Mouse (Mus musculus): Measurements from ENCODE around the gene Rpl18a.

Gene Rpl18a

DNA sequence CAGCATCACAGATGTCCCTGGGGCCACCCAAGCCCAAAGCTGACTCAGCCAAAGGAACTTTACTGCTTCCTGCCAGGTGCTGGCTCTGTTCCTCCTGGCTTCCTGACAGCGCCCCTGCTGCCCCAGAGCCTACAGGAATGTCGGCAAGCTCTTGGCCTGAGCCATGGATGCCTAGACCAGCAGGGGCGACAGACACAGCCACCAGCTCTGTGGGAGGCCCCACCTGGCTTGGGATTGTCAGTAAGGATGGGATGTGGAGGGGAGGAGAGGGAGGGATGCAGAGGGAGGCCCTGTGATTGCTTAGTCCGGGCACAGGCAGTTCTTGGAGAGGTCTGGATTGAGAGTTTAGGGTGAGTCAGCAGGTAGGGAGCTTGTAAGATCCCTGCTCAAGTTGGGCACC, 17.1 kb downstream of the Rpl18a start:
- no peak for DNase-seq (ENCODE audit: low spot score)

DNA sequence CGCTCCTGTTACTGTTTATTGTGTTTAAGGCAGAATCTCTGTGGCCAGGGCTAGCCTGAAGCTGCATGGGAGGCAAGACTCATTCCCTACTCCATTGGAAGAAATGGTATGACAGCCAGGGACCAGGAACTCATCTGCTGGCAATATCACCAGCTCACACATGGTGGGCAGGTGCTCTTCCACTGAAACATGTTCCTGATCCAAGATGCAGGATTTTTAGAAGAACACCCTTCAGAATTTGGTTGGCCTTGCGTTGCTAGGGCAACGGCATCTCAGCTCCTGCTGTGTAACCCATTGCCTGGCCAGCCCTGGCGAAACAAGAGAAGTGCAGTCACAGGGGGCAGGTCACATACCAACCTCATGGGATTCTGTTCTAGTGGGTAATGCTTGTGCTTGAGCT, 17.7 kb downstream of the Rpl18a start:
- no peak for DNase-seq (ENCODE audit: low spot score)

DNA sequence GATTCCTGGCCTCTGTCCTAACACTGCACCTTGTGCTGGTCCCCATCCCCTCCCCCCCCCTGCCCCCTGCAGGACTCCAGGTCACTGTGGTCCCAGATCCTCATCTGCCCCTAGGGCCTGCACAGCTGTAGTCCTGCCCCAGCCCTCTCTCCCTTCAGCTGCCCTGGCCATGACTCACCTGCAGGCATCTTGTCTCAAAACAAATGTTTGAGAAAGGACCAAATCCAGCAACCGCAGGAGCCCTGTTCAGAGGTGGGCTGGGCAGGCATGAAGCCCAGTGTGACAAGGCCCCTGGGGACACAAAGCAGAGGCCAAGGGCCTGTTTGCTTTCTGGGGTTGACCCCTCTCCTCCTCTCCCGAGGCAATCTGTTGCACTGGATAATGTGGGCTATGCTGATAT, 19.0 kb downstream of the Rpl18a start:
- no peak for DNase-seq (ENCODE audit: low spot score)

DNA sequence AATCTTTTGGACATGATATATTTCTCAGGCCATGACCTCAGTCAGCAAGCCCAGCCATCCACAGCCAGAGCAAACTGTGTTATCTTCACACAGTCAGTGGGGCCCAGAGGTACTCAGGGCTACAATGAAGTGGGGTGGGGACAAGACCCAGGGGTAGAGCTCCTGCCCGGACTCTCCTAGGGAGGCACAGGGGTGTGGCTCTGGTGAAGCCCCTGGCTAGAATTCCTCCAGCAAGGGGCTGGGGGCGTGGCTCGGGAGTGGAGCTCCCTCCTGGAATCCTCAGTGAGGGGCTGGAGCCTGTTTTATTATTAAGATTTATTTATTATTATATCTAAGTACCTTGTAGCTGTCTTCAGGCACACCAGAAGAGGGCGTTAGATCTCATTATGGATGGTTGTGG, 20.8 kb downstream of the Rpl18a start:
- DNase-seq (ENCODE audit: low spot score) = no peak

DNA sequence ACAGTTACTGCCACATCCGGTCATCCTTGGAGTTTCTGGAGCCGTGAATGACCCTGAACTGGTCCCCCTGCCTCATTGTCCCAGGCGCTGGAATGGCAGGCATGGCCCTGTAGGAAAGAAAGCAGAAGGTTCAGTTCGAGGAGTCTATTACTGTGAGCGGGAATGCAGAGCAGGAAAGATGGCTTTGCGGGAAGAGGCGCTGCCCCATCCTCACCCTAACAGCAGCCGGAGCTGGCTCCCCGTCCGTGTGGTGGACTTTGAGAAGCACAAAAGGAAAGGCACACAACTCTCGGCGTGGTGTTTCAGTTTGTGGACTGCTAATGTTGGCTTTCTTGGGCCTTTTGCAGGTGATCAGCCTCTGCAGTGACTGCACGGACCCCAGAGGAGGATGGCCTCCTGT, 22.8 kb downstream of the Rpl18a start:
- no peak for DNase-seq (ENCODE audit: low spot score)

DNA sequence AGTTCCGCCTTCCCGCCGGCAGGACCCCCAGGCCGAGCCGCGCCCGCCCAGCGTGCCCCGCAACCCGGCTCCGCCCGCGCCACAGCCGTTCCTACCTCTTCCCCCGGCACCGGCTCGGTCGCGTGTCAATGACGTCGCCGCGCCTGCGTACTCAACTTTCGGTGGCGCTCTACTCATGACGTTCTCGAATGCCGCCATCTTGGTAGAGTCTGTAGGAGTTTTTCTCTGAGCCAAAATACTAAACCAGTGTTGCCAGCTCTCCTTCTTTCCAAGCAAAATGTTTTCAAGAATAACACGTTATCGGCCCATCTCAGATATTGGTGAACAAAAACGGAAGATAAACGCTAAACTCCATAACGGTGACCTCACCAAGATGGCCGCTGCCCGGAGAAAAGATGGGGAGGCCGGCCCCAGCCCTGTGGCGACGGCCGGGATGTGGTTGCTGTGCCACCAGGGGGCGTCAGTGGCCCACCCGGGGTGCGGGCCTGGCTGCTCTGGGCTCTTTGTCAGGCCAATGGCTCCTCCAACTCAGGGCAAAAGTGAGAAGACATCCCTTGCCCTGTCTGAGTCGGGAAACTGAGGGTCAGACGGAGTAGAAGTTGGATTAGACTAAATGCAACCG, 23.7 kb downstream of the Rpl18a start, which contains the start of gene Ccdc124:
Gene Ccdc124, minus strand, starts transcription at position 572 of the 622 bp plus-strand sequence.
- DNase-seq (ENCODE audit: low spot score) = peak; percentile 95

DNA sequence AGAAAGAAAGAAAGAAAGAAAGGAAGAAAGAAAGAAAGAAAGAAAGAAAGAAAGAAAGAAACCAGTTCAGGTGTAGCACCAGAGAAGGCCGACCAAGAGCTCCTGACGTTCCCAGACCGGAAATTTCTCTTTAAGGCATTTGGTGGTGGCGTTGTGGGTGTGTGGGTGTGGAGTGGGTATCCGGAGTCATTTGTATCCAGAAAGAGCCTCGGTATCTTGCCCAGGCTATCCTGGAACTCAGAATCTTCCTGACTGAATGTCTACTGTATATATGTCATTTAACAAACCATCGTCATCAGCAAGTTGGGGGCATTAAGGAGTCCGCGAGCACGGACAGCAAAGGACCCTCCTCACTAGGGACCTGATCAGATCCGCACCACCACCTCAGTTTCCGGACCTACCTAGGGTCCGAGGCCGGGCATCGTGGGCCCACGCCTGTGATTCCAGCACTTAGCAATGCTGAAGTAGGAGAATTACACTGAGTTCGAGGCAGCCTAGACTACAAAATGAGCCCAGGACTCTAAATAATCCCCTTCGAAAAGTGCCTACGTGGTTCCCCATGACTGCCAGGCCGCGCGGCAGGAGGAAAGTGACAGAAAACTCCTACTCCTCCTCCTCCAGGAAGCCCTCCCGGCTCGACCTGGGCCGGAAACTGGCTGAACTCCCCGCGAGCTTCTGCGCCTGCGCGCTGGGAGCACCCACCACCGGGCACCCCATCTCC, 24.4 kb downstream of the Rpl18a start:
- DNase-seq (ENCODE audit: low spot score) = no peak

DNA sequence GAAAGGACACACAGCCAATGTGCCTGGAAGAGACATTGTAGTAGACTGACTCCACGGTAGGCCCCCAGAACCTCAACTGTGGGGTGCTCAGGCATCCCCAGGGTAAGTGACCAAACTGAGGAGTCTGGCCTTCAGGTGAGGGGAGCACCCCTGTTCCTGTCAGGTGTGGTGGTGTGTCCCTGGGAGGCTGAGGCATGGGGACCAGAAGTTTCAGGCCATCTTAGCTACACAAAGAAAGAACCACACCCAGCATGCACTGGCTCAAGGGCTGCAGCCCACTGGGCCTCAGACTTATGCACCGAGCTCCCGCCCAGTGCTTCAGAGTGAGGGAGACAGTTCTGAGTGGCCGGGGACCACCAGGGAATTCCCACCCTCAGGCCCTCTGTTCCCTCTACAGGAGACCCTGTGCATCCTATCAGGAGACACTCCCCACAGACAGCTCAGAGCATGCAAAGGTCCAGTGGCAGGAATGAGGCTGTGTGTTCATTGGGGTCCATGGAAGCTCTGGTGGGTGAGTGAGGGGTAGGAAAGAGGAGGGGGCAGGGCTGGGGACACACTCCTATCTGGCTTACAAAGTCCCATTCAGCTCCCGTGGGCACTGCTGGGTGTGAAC, 25.9 kb downstream of the Rpl18a start:
- DNase-seq (ENCODE audit: low spot score) = no peak

DNA sequence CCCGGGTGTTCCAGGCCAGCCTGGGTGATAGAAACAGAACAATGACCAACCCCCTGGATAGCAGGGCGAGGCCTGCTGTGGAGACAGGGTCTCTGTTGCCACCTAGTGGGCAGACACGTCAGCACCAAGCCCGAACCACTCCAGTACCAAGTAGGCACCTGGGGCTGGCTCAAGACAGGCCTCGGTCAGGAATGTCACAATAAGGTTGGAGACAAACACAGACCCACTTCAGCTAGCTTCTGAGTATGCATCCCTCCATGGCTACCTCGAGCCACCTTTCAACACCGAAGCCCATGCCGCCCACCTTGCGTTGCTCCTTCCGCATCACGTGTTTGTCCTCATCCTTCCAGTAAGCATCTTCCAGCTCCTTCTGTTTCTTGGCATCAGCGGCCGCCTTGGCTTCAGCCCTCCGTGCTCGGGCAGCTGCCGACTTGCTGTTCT, 27.6 kb downstream of the Rpl18a start:
- peak; percentile 79 for DNase-seq (ENCODE audit: low spot score)

DNA sequence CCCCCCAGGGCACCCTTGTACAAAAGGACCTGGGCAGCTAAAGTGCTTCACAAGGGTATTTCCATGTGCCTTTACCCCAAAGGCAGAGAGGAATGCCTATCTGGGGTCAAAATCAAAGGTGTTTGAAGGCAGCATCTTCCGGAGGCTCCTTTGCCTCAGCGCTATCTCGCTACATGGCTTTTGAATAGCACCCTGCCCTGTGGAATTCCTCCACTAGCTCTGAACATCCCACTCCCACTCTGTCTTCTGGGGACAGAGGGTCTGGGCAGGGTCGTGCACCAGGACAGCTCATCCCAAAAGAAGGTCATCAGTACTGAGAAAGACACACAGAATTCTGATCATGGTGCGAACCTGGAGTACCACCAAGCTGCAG, 28.0 kb downstream of the Rpl18a start:
- no peak for DNase-seq (ENCODE audit: low spot score)

DNA sequence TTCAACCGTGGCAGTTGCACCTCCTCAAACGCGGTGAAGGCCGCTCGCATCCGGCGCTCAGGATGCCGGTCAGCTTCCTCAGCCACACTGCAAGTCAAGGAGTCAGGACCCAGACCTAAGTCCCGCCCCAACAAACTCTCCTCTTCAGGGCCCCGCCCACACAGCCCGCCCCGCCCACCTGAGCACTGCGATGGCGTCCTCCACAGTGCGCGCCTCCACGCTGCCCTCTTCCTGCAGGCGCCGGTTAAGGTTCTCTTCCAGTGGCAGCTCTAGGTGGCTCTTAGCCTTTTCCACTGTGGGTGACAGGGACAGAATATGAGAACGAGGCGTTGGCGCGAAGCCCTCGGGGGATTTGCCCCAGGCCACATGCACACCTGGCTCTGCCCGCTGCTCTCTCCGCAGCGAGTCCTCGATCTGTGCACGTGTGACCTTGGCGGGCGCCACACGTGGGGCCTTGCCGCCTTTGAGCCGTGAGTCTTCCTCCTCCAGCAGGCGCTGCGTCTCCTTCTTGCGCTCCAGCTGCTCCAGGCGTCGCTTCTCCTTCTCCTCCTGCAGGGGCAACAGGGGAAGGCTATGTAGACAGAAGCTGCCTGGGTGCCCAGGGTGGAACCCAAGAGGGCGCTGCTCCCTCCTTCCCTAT, 28.5 kb downstream of the Rpl18a start:
- peak; percentile 54 for DNase-seq (ENCODE audit: low spot score)

DNA sequence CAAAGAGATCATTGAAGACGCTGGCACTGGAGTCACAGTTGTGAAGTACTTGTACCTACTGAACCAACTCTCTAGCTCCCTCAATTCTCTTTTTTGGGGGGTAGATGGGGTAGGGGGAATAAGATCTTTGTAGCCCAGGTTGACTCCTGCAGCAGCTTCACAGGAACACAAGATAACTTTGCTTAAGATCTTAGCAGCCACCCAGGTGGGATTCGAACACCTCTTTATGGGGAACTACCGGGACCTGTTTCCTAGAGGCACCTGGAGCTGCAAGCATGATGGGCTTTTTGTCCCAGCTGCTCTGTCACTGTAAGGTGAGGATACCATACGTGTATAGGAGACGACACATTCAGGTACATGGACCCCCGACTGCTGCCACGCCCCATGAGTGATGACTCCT, 30.6 kb downstream of the Rpl18a start:
- DNase-seq (ENCODE audit: low spot score) = no peak

DNA sequence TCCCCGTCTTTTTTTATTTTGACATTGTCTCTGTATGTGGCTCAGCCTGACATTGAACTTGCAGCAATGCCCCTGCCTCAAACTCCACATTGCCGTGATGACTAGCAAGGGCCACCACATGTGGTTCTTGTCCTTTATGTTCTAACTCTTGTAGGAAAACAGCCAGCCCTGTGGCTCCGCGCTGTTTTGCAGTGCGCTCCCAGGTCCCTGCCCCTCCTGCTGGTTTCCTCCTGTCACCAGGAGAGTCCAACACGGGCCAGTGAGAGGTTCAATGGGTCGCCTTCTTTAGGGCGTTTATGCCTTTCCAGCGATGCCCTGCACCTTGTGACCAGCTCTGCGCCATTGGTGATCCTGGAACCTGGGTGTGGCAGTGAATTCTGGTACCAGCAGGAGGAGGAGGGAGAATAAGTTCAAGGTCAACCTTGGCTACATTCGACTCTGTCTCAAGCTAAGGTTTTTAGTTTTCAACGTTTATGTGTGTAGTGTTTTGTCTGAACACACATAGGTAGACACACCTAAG, 31.2 kb downstream of the Rpl18a start:
- DNase-seq (ENCODE audit: low spot score) = no peak

DNA sequence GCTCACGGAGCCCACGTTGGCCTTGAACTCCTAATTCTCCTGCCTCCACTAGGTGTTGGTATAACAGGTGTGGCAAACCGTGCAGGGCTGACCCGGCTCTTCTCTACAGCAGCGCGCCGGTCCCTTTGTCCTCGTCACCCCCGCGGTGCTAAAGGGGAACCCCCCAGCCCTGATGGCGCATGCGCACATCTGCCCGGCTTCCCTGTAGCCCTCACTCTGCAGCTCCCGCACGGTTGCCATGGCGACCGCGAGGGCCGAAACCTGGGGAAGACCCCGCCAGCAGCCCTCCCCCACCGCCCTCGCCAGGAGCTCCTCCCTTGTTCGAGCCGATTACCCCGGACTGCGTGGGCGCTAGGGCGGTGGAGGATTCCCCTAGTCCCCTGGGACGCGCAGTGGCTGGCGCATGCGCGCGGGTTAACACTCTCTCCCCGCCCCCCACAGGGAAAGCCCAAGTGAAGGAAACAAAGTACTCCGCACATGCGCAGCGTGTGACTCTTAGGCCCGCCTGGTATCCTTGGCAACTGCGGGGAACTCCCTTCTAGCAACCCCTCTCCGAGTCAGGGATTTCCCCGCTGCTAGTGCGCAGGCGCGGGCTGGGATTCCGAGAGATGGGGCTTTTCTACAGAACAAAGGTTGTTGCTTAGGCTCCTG, 31.7 kb downstream of the Rpl18a start:
- DNase-seq (ENCODE audit: low spot score) = peak; percentile 98

DNA sequence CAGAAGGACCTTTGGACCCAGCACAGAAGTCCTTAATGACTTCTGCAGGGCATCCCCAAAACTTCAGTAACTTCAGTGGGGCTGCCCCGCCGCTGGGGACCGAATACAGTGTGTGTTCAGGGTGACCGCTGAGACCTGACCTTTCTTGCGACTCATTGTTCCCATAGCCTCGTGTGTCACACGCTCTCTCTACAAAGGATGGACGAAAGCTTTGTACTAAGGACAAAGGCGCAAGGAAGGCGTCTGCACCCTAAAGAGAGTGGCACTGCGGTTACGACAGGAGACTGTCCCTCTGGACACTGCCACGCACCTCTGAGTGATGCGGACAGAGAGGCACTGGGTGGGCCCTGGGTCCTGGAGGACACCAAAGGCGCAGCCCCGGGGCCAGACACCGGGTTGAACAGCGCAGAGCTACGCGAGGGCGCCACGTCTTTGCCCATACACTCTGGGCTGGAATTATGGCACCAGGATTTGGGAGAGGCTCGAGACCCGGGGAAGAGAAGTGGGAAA, 32.4 kb downstream of the Rpl18a start:
- peak; percentile 52 for DNase-seq (ENCODE audit: low spot score)

DNA sequence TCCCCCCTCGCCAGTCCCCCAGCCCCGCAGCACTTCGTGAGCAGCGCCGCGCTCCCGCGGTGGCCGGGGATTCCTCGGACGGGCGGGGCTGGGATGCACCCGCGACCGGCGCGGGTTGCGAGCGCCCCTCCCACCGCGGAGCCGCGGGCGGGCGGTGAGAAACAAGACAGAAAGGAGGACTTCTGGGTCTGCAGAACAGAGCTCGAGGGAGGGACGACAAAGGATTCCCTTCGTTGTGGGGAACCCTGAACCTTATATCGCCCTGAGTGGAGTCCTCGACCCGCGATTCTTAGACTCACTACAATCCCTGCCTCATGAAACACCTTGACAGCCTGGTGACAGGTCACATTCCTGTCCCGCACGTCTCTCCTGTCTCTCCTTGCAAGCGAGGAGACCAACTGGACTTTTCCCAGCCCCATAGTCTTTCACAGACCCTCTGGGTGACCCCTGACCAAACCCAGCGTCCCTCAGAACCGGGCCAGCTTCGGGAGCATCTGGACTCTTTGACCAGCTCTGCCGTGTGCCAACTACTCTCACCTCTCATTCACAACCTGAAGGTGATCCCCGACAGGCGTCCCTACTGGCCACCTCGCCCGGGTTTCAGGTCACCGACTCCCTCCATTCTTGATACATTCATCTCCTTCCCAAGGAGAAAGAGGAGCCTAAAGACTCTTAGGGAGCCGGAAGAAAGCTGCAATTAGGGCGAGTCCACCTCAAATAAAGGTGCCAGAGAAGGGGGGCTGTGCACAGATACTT, 33.1 kb downstream of the Rpl18a start:
- peak; percentile 49 for DNase-seq (ENCODE audit: low spot score)

DNA sequence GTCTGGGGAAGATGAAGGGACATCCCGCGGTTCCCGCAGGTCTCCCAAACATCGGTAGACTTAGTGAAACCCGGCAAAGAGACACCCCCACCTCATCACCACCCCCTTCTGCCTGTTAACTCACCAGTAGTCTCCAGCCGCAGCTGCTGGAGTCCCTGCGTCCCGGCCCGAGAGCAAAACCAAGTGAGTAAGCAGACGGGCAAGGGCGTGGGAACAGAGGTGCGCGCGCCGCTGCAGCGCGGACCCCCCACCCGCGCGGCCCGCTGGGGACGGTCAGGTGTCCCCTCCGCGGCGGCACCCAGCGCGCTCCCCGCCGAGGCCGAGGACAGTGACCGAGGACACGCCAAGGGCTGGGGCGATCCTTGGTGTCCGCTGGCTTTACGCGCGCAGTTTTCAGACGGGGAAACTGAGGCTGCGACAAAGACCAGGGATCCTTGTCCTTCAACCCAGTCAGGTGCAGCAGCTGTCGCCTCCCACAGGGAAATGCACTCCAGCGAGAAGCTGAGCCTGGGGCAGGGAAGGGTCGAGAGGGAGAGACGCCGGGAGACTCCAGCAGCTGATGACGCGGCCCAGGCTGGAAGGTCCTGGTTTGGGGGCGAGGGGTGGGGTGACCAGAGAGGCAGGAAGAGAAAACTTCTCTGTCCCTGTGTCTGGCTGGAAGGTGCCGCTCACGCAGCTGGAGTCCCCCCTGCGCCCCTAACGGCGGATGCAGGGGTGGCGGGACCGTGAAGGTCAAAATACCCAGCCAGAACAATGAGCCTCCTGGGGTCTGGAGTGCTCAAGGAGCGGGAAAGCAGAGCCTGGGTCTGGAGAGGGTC, 34.2 kb downstream of the Rpl18a start, which contains the start of gene Kcnn1:
Gene Kcnn1, minus strand, starts transcription at position 435 of the 818 bp plus-strand sequence.
- no peak for DNase-seq (ENCODE audit: low spot score)

DNA sequence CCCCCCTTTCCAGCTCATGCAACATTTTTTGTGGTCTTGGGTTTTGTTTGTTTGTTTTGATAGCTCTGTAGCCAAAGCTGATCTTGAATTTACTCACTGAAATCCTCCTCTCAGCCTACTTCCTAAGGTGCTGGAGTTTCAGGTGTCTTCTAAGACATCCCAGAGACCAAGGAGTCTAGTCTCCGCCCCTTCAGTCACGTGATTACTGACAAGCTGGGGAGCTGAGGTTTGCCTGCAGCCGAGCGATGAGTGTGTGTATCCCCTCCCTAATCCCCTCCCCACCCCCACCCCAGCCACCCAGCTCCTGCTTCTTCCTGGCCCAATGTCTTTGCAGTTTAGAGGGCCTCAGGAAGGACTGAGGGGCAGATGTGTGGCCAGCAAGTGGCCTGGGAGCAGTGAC, 39.7 kb downstream of the Rpl18a start:
- DNase-seq (ENCODE audit: low spot score) = no peak

DNA sequence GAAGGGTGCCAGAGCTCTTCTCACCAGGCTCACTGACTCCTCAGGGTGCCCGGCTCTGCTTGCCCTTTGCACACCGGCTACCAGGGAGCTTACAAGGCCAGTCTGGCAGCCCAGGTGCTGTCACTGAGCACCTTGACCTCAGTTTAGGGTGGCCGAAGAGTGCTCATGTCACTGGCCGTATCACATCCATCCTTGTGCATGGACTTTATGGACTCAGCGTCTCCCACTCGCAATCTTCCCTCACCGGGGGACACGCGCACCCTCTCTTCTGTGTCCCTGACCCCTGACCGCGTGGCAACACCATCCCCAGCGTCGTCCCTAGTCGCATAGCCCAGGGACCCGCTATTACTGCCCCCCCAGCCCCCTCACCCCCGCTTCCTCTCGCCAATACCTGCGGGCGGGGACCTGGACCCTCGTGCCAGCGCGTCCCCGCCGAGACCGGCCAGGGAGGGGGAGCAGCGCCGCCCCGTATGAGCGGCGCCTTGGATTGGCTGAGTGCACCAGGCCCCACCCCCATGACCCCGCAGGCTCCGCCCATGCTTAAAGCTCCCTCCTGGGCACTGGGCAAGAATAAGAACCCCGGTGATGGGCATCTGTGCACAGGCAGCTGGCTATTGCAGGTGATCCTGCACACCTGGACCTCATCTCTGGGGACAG, 40.5 kb downstream of the Rpl18a start:
- DNase-seq (ENCODE audit: low spot score) = peak; percentile 76

DNA sequence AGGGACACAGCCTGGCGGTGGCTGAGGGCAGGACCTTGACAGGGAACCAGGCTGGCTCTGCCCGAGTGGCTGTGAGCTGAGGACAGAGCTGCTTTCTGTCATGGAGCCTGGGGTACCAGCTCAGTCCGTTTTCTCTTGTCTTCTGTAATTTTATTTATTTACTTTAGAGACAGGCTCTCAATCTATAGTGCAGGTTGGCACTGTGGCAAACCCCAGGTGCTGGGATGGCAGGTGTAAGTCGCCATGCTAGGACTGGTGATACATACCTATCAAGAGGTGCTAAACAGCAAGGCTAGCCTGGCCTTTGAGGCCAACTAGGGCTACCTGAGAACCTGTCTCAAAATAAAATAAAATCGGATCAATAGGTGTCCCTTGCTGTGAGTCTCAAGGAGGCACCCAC, 41.2 kb downstream of the Rpl18a start:
- DNase-seq (ENCODE audit: low spot score) = no peak

All from ovary, postnatal 36 days (tissue).